Mouse (Mus musculus) MEL (cell line): ENCODE measurements around the gene Sars. TPM values are rescaled to one million over a fixed set of nuclear protein-coding genes. Genes with fewer than 3 reads are reported as not detected.
A peak's percentile ranks its signal among the peaks of the same experiment; 100 is the strongest.

Source experiments
- DNase-seq: peaks from one replicate; pipeline ENCODE4 v3.0.0; 2011; ENCODE audit warnings: low read depth, low spot score
- H3K27ac ChIP-seq: 2 replicates; pipeline ENCODE4 v1.5.1; 2012; ENCODE audit warnings: low read depth, mild to moderate bottlenecking, control low read depth, low read length, moderate library complexity; ENCODE audit not compliant: control insufficient read depth
- H3K27me3 ChIP-seq, 2 experiments: fragments of 150-350 bp in 1 of 2; sonication (generic) in 1 of 2; 2 replicates each; pipeline ENCODE4 v1.6.1; 2012; ENCODE audit warnings: low read length in 2 of 2, mild to moderate bottlenecking in 2 of 2, improper control_type of control experiment in 1 of 2, moderate library complexity in 1 of 2; ENCODE audit not compliant: insufficient read depth in 2 of 2, control insufficient read depth in 1 of 2
- H3K36me3 ChIP-seq, 2 experiments: 2 replicates each; pipeline ENCODE4 v1.6.1; 2012 to 2014; ENCODE audit warnings: low read length in 2 of 2, improper control_type of control experiment in 1 of 2, inconsistent platforms in 1 of 2, mild to moderate bottlenecking in 1 of 2; ENCODE audit not compliant: insufficient read depth in 2 of 2, control insufficient read depth in 1 of 2
- H3K4me1 ChIP-seq, 2 experiments: fragments of 150-350 bp in 1 of 2; sonication (generic) in 1 of 2; 2 replicates each; pipeline ENCODE4 v1.6.1; 2012; ENCODE audit warnings: low read length in 2 of 2, improper control_type of control experiment in 1 of 2, mild to moderate bottlenecking in 1 of 2; ENCODE audit not compliant: insufficient read depth in 2 of 2, control insufficient read depth in 1 of 2
- H3K4me3 ChIP-seq, 2 experiments: fragments of 150-350 bp in 1 of 2; sonication (generic) in 1 of 2; 2 replicates each; pipeline ENCODE4 v1.5.1; 2012; ENCODE audit warnings: low read depth in 2 of 2, low read length in 2 of 2, mild to moderate bottlenecking in 2 of 2, moderate library complexity in 2 of 2, control low read depth in 1 of 2, improper control_type of control experiment in 1 of 2; ENCODE audit not compliant: control insufficient read depth in 1 of 2, insufficient read depth in 1 of 2
- H3K79me2 ChIP-seq: 2 replicates; pipeline ENCODE4 v1.6.1; 2012; ENCODE audit warnings: mild to moderate bottlenecking, low read length, moderate library complexity; ENCODE audit not compliant: control insufficient read depth, poor library complexity, insufficient read depth
- H3K9ac ChIP-seq: 2 replicates; pipeline ENCODE4 v1.6.1; 2012; ENCODE audit warnings: low read depth, mild to moderate bottlenecking, control low read depth, low read length, moderate library complexity; ENCODE audit not compliant: control insufficient read depth, poor library complexity, severe bottlenecking
- H3K9me3 ChIP-seq: fragments of 150-350 bp; sonication (generic); replicated peaks from 2 replicates; pipeline ENCODE4 v1.6.1; 2012; ENCODE audit warnings: mild to moderate bottlenecking, low read length, improper control_type of control experiment, moderate library complexity; ENCODE audit not compliant: insufficient read depth
- CTCF ChIP-seq, 3 experiments: IDR thresholded peaks in 2 of 3; conservative IDR thresholded peaks in 1 of 3; 2 replicates each; pipeline ENCODE4 v1.5.1; 2011 to 2012; ENCODE audit warnings: low read length in 3 of 3, low read depth in 2 of 3, mild to moderate bottlenecking in 2 of 3, improper control_type of control experiment in 1 of 3, inconsistent platforms in 1 of 3, mixed read lengths in 1 of 3, moderate library complexity in 1 of 3; ENCODE audit not compliant: control insufficient read depth in 1 of 3, insufficient read depth in 1 of 3, poor library complexity in 1 of 3, severe bottlenecking in 1 of 3
- ELF1 ChIP-seq: IDR thresholded peaks from 2 replicates; pipeline ENCODE4 v1.6.1; 2014; ENCODE audit warnings: low read depth, mild to moderate bottlenecking, inconsistent platforms, low read length, improper control_type of control experiment, moderate library complexity
- EP300 ChIP-seq, 2 experiments: IDR thresholded peaks; 2 replicates each; pipeline ENCODE4 v1.6.1; 2011; ENCODE audit warnings: improper control_type of control experiment in 2 of 2, low read length in 2 of 2, low read depth in 1 of 2, mild to moderate bottlenecking in 1 of 2
- GATA1 ChIP-seq: IDR thresholded peaks from 2 replicates; pipeline ENCODE4 v1.6.1; 2011; ENCODE audit warnings: low read depth, low read length, improper control_type of control experiment
- HCFC1 ChIP-seq: IDR thresholded peaks from 2 replicates; pipeline ENCODE4 v1.6.1; 2012; ENCODE audit warnings: low read depth, mild to moderate bottlenecking, inconsistent platforms, low read length, improper control_type of control experiment, moderate library complexity
- KAT2A ChIP-seq: conservative IDR thresholded peaks from 2 replicates; pipeline ENCODE4 v1.6.1; 2012; ENCODE audit warnings: low read depth, low read length, improper control_type of control experiment, inconsistent platforms
- MAFK ChIP-seq: IDR thresholded peaks from 2 replicates; pipeline ENCODE4 v1.6.1; 2011; ENCODE audit warnings: low read depth, mild to moderate bottlenecking, low read length, improper control_type of control experiment, borderline replicate concordance
- MAX ChIP-seq: IDR thresholded peaks from 2 replicates; pipeline ENCODE4 v1.6.1; 2011; ENCODE audit warnings: low read length, improper control_type of control experiment
- MAZ ChIP-seq: IDR thresholded peaks from 2 replicates; pipeline ENCODE4 v1.6.1; 2012; ENCODE audit warnings: low read depth, mild to moderate bottlenecking, inconsistent platforms, low read length, improper control_type of control experiment
- MXI1 ChIP-seq: IDR thresholded peaks from 2 replicates; pipeline ENCODE4 v1.6.1; 2011; ENCODE audit warnings: mild to moderate bottlenecking, low read depth, low read length, improper control_type of control experiment
- MYC ChIP-seq: IDR thresholded peaks from 2 replicates; pipeline ENCODE4 v1.6.1; 2011; ENCODE audit warnings: low read depth, mild to moderate bottlenecking, low read length, improper control_type of control experiment, moderate library complexity
- NELFE ChIP-seq: IDR thresholded peaks from 2 replicates; pipeline ENCODE4 v1.6.1; 2011; ENCODE audit warnings: low read depth, low read length, improper control_type of control experiment
- NRF1 ChIP-seq: IDR thresholded peaks from 2 replicates; pipeline ENCODE4 v1.6.1; 2014; ENCODE audit warnings: low read depth, mild to moderate bottlenecking, inconsistent platforms, low read length, improper control_type of control experiment, moderate library complexity; ENCODE audit not compliant: poor library complexity, insufficient read depth, severe bottlenecking
- POLR2A ChIP-seq, 2 experiments: IDR thresholded peaks; 2 replicates each; pipeline ENCODE4 v1.6.1; 2011 to 2012; ENCODE audit warnings: low read length in 2 of 2, mild to moderate bottlenecking in 2 of 2, control low read depth in 1 of 2, improper control_type of control experiment in 1 of 2, low read depth in 1 of 2, moderate library complexity in 1 of 2; ENCODE audit not compliant: control insufficient read depth in 1 of 2, insufficient read depth in 1 of 2, poor library complexity in 1 of 2
- POLR2AphosphoS2 ChIP-seq: IDR thresholded peaks from 2 replicates; pipeline ENCODE4 v1.6.1; 2011; ENCODE audit warnings: low read length, improper control_type of control experiment
- RCOR1 ChIP-seq: IDR thresholded peaks from 2 replicates; pipeline ENCODE4 v1.6.1; 2012; ENCODE audit warnings: low read depth, mild to moderate bottlenecking, inconsistent platforms, low read length, improper control_type of control experiment
- SIN3A ChIP-seq: IDR thresholded peaks from 2 replicates; pipeline ENCODE4 v1.6.1; 2012; ENCODE audit warnings: low read length, improper control_type of control experiment, inconsistent platforms
- TAL1 ChIP-seq: IDR thresholded peaks from 2 replicates; pipeline ENCODE4 v1.6.1; 2012; ENCODE audit warnings: mild to moderate bottlenecking, inconsistent platforms, low read length, moderate library complexity, mixed read lengths
- TBP ChIP-seq: IDR thresholded peaks from 2 replicates; pipeline ENCODE4 v1.8.0; 2011; ENCODE audit warnings: low read depth, low read length, improper control_type of control experiment
- TCF12 ChIP-seq: IDR thresholded peaks from 2 replicates; pipeline ENCODE4 v1.6.1; 2014; ENCODE audit warnings: low read depth, mild to moderate bottlenecking, inconsistent platforms, low read length, improper control_type of control experiment, moderate library complexity
- USF2 ChIP-seq, 2 experiments: IDR thresholded peaks; 2 replicates each; pipeline ENCODE4 v1.6.1; 2011 to 2012; ENCODE audit warnings: improper control_type of control experiment in 2 of 2, low read length in 2 of 2, borderline replicate concordance in 1 of 2, inconsistent platforms in 1 of 2, low read depth in 1 of 2, mild to moderate bottlenecking in 1 of 2; ENCODE audit not compliant: insufficient read depth in 1 of 2
- ZKSCAN1 ChIP-seq: IDR thresholded peaks from 2 replicates; pipeline ENCODE4 v1.6.1; 2012; ENCODE audit warnings: low read depth, mild to moderate bottlenecking, inconsistent platforms, low read length, improper control_type of control experiment, moderate library complexity
- ZMIZ1 ChIP-seq: IDR thresholded peaks from 2 replicates; pipeline ENCODE4 v1.6.1; 2012; ENCODE audit warnings: low read depth, mild to moderate bottlenecking, inconsistent platforms, low read length, improper control_type of control experiment, moderate library complexity
- ZNF384 ChIP-seq: IDR thresholded peaks from 2 replicates; pipeline ENCODE4 v1.6.1; 2012; ENCODE audit warnings: low read depth, mild to moderate bottlenecking, inconsistent platforms, low read length, improper control_type of control experiment
- polyA plus RNA-seq, 2 experiments: library from polyadenylated mRNA; stranded (reverse) in 1 of 2; unstranded in 1 of 2; fragments of >175 nt in 1 of 2; fragments of >200 nt in 1 of 2; gene quantifications; 2 replicates each; pipeline versions ENCODE4 v1.2.1 to v1.2.4; 2012; ENCODE audit warnings: low replicate concordance in 2 of 2, low read depth in 1 of 2; ENCODE audit not compliant: insufficient read length in 2 of 2, insufficient read depth in 1 of 2, missing spikeins in 1 of 2
- total RNA-seq: library from RNA; depleted of rRNA; stranded (reverse); fragments of 300-350 nt; gene quantifications from 2 replicates; pipeline ENCODE4 v1.2.3, GENCODE M21; 2012; rRNA removed

Sars gene
- total RNA-seq, result 202 and 283 TPM in 2 replicates
- polyA plus RNA-seq, result 100 to 1,000 TPM in 1 of 2 experiments, not detected in 1; 337 TPM

DNA sequence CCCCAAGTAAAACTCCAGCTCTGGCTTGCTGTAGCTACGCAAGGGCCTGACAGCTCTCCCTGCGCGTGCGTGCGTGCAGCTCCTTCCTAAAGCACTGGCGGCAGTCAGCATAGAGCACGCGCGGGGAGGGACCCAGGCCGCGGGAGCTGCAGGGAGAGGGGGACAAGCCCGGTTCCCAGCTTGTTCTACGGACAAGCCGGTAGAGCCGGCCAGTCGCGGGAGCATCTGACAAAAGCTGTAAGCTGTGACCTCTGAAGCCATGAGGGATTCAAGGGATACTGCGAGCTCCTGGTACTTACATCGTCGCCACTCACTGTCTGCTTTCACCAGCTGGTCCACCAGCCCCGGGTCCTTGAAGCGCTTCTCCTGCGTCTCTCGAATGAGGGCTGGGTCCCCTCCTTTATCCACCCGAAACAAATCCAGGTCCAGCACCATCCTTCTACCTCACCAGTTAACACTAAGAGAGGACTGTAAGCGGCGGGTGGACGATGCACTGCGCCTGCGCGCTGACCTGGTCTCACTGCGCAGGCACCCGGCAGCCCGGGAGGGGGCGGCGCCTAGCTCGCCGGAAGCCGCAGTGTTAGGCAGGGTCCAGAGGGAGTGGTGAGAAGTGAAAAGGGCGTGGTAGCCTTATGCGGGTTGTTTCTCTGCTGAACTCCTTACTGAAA, at the start of gene Sars:
Sars (minus strand) TSS at position 512 of the 668 bp plus-strand sequence.
- Histone ChIP-seq H3K27ac (peak within 1 kb of the TSS; percentile 97), H3K36me3 (peaks cover 32 to 37% of the 10 kb centered on the region in 2 experiments), H3K9ac (peak within 1 kb of the TSS; percentile 71), H3K4me1 (peaks cover 18 to 29% of the 10 kb centered on the region in 2 experiments), H3K4me3 (peak within 1 kb of the TSS; percentile 61 to 92), H3K27me3 (peaks cover 6% of the 10 kb centered on the region in 2 experiments; a peak in 2 of 4 replicates), H3K9me3 (no peaks in the 10 kb centered on the region), H3K79me2 (peaks cover 50% of the 10 kb centered on the region)
- DNase-seq, result peak; percentile 95
- TF ChIP-seq USF2 (IDR thresholded peaks at IDR 0.05; ENCODE audit: borderline replicate concordance in 1 of 2, insufficient read depth in 1 of 2, low read depth in 1 of 2, low read length in 2 of 2) (no peak), ZNF384 (no peak), POLR2A (IDR thresholded peaks at IDR 0.05; ENCODE audit: control insufficient read depth in 1 of 2, insufficient read depth in 1 of 2, low read depth in 1 of 2, low read length in 2 of 2, poor library complexity in 1 of 2) (peak; percentile 59 to 88), MAFK (no peak), MYC (no peak; the same call in 1 of the 2 replicates), MXI1 (peak; percentile 20; the same call in 1 of the 2 replicates), MAX (peak; percentile 61), TCF12 (peak; percentile 41; the same call in 1 of the 2 replicates), MAZ (0 out of 2 replicates have a peak, but pooled peaks have one; percentile 24), SIN3A (peak; percentile 69), ZMIZ1 (peak; percentile 53; the same call in 1 of the 2 replicates), EP300 (IDR thresholded peaks at IDR 0.05; ENCODE audit: low read depth in 1 of 2, low read length in 2 of 2) (no peak), KAT2A (no peak), POLR2AphosphoS2 (no peak; the same call in 1 of the 2 replicates), NELFE (peak; percentile 85), CTCF (IDR thresholded peaks at IDR 0.05 in 2 of 3, conservative IDR thresholded peaks at IDR 0.05 in 1 of 3; ENCODE audit: control insufficient read depth in 1 of 3, insufficient read depth in 1 of 3, low read depth in 2 of 3, low read length in 3 of 3, poor library complexity in 1 of 3, severe bottlenecking in 1 of 3) (no peak), HCFC1 (peak; percentile 71), ZKSCAN1 (no peak), NRF1 (peak; percentile 94), GATA1 (no peak), TAL1 (no peak), TBP (peak; percentile 60), RCOR1 (no peak), ELF1 (peak; percentile 68)
